ENCODE assay signal across 15 mouse cellular contexts in genomic region chr16:55814686-55815085, GRCm38 (mm10).
"Had no signal": no experiment of that assay in that cellular context is flagged by ENCODE, and none has a peak within 500 bp of the region (broad histone marks: within the 10 kb centered on the region; RNA-seq: fewer than 3 reads in every experiment).

No protein-coding gene starts in this region.

- H3K9me3 ChIP-seq: limb, embryonic 12.5 days; liver, embryonic 15.5 days; midbrain, embryonic 13.5 days; neural tube, embryonic 15.5 days had no signal

- DNase-seq: kidney, adult 18-20 months; kidney, postnatal 10 days; kidney, postnatal 4 days; liver; right cerebral cortex, adult 18-20 months; right cerebral cortex, postnatal 25 days; thymus, postnatal 4 days had no signal

- H3K9ac ChIP-seq: limb, embryonic 12.5 days; liver, embryonic 15.5 days; midbrain, embryonic 13.5 days; neural tube, embryonic 15.5 days had no signal

- H3K4me1 ChIP-seq: liver, embryonic 15.5 days had no signal

- H3K27me3 ChIP-seq: limb, embryonic 12.5 days; neural tube, embryonic 15.5 days had no signal

- H3K27ac ChIP-seq: layer of hippocampus, adult 2 months; limb, embryonic 12.5 days; liver, embryonic 15.5 days; macrophage; midbrain, embryonic 13.5 days; neural tube, embryonic 15.5 days had no signal

- H3K4me3 ChIP-seq: layer of hippocampus, adult 2 months; limb, embryonic 12.5 days; liver, embryonic 15.5 days; midbrain, embryonic 13.5 days; myocyte; neural tube, embryonic 15.5 days had no signal

- ATAC-seq: inflammation-experienced regulatory T-cells, adult 6 months; midbrain, embryonic 13.5 days had no signal

- H3K4me2 ChIP-seq: limb, embryonic 12.5 days; liver, embryonic 15.5 days; midbrain, embryonic 13.5 days; neural tube, embryonic 15.5 days had no signal
